Mouse (Mus musculus): ENCODE results near the gene Phlda3. TPM values are rescaled to one million over a fixed set of nuclear protein-coding genes. Genes with fewer than 3 reads are reported as not detected.

Phlda3 gene
- polyA plus RNA-seq (2011; ENCODE audit: insufficient read length, low read depth, missing spikeins) = 147 and 179 TPM in 2 replicates

- H3K4me3 ChIP-seq (ENCODE audit: insufficient read depth, low read length) = peak within 1 kb of the TSS; percentile 95
- no peak for TF ChIP-seq CTCF (IDR thresholded peaks at IDR 0.05; ENCODE audit: borderline replicate concordance, insufficient read depth, low read length)
- peak; percentile 98 for TF ChIP-seq POLR2A (IDR thresholded peaks at IDR 0.05; ENCODE audit: low read depth, low read length)
- H3K27ac ChIP-seq (ENCODE audit: insufficient read depth, low read length) = peak within 1 kb of the TSS; percentile 88
- peaks cover 9% of the 10 kb centered on the region for H3K4me1 ChIP-seq (ENCODE audit: control insufficient read depth, insufficient read depth, low read length)
These were observed at the start of gene Phlda3 for GRCm38 (mm10) chr1:135765645-135766591. Phlda3 (plus strand) TSS chr1:135766119.

DNA sequence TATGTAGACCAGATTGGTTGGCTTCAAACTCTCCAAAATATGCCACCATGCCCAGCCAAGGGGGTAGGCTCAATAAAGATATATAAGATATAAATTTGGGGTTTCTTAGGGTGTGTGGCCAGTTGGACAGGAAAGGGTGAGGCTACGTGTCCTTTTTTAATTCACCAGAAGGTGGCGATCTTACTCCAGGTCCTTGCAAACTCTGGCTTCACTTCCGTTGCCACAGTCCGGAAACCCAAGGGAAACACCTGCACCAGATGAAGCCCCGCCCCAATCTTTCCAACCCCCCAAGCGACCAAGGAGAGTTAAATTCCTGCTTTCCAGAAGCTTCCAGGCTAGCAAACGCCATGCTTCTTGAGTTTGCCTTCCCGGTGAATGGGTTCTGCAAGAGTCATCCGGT is 46.4 kb upstream of the Phlda3 start:
- TF ChIP-seq CTCF (IDR thresholded peaks at IDR 0.05; ENCODE audit: borderline replicate concordance, insufficient read depth, low read length) (peak; percentile 51; the same call in 1 of the 2 replicates), POLR2A (IDR thresholded peaks at IDR 0.05; ENCODE audit: low read depth, low read length) (no peak)
- Histone ChIP-seq H3K4me1 (ENCODE audit: control insufficient read depth, insufficient read depth, low read length) (no peaks in the 10 kb centered on the region; the same call in 1 of the 2 replicates), H3K27ac (ENCODE audit: insufficient read depth, low read length) (no peak overlapping the region), H3K4me3 (ENCODE audit: insufficient read depth, low read length) (no peak overlapping the region)

DNA sequence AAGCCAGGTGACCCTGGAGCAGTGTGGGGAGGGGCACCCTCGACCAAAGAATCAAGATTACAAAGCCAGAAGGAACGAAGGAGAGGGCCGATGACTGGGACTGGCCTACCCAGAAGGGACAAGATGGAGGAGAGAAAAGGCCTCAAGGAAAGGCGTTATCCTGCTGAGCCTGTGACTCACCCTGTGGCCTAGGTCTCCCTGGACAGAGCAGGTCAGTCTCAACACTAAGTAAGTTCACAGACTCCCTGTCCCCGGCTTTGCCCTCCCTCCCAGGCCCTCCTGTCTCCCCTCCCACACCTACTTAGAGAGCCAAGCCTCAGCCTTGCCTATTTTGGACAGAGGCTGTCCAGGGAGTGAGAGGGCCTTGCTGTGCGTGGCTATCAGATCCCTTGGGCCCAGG is 45.9 kb upstream of the Phlda3 start, which contains the start of gene Csrp1:
Gene Csrp1, plus strand, starts transcription at position 79 of the 400 bp plus-strand sequence.
- Histone ChIP-seq H3K27ac (ENCODE audit: insufficient read depth, low read length) (no peak within 1 kb of the TSS), H3K4me1 (ENCODE audit: control insufficient read depth, insufficient read depth, low read length) (no peaks in the 10 kb centered on the region; the same call in 1 of the 2 replicates), H3K4me3 (ENCODE audit: insufficient read depth, low read length) (no peak within 1 kb of the TSS)
- TF ChIP-seq CTCF (IDR thresholded peaks at IDR 0.05; ENCODE audit: borderline replicate concordance, insufficient read depth, low read length) (no peak), POLR2A (IDR thresholded peaks at IDR 0.05; ENCODE audit: low read depth, low read length) (no peak)

GRCm38 (mm10) chr1:135723016-135723415 is 42.9 kb upstream of the Phlda3 start:
- TF ChIP-seq CTCF (IDR thresholded peaks at IDR 0.05; ENCODE audit: borderline replicate concordance, insufficient read depth, low read length) (no peak), POLR2A (IDR thresholded peaks at IDR 0.05; ENCODE audit: low read depth, low read length) (no peak)
- H3K27ac ChIP-seq (ENCODE audit: insufficient read depth, low read length) = no peak overlapping the region
- H3K4me1 ChIP-seq (ENCODE audit: control insufficient read depth, insufficient read depth, low read length) = no peaks in the 10 kb centered on the region; the same call in 1 of the 2 replicates

GRCm38 (mm10) chr1:135724134-135724533 is 41.8 kb upstream of the Phlda3 start:
- TF ChIP-seq CTCF (IDR thresholded peaks at IDR 0.05; ENCODE audit: borderline replicate concordance, insufficient read depth, low read length) = no peak
- no peak for TF ChIP-seq POLR2A (IDR thresholded peaks at IDR 0.05; ENCODE audit: low read depth, low read length)
- H3K27ac ChIP-seq (ENCODE audit: insufficient read depth, low read length) = no peak overlapping the region

More at GRCm38 (mm10) chr1:135723016-135723415, 42.9 kb upstream of the Phlda3 start:
- H3K4me3 ChIP-seq (ENCODE audit: insufficient read depth, low read length) = no peak overlapping the region

GRCm38 (mm10) chr1:135725324-135725723 is 40.6 kb upstream of the Phlda3 start:
- TF ChIP-seq CTCF (IDR thresholded peaks at IDR 0.05; ENCODE audit: borderline replicate concordance, insufficient read depth, low read length) = no peak
- no peak for TF ChIP-seq POLR2A (IDR thresholded peaks at IDR 0.05; ENCODE audit: low read depth, low read length)
- H3K4me3 ChIP-seq (ENCODE audit: insufficient read depth, low read length) = no peak overlapping the region
- H3K4me1 ChIP-seq (ENCODE audit: control insufficient read depth, insufficient read depth, low read length) = no peaks in the 10 kb centered on the region; the same call in 1 of the 2 replicates
- no peak overlapping the region for H3K27ac ChIP-seq (ENCODE audit: insufficient read depth, low read length)

More at GRCm38 (mm10) chr1:135724134-135724533, 41.8 kb upstream of the Phlda3 start:
- Histone ChIP-seq H3K4me3 (ENCODE audit: insufficient read depth, low read length) (no peak overlapping the region), H3K4me1 (ENCODE audit: control insufficient read depth, insufficient read depth, low read length) (no peaks in the 10 kb centered on the region; the same call in 1 of the 2 replicates)

- no peak for TF ChIP-seq POLR2A (IDR thresholded peaks at IDR 0.05; ENCODE audit: low read depth, low read length)
- TF ChIP-seq CTCF (IDR thresholded peaks at IDR 0.05; ENCODE audit: borderline replicate concordance, insufficient read depth, low read length) = no peak
- Histone ChIP-seq H3K27ac (ENCODE audit: insufficient read depth, low read length) (no peak overlapping the region), H3K4me1 (ENCODE audit: control insufficient read depth, insufficient read depth, low read length) (no peaks in the 10 kb centered on the region; the same call in 1 of the 2 replicates), H3K4me3 (ENCODE audit: insufficient read depth, low read length) (no peak overlapping the region)
These were observed 40.0 kb upstream of the Phlda3 start for GRCm38 (mm10) chr1:135725936-135726335.

DNA sequence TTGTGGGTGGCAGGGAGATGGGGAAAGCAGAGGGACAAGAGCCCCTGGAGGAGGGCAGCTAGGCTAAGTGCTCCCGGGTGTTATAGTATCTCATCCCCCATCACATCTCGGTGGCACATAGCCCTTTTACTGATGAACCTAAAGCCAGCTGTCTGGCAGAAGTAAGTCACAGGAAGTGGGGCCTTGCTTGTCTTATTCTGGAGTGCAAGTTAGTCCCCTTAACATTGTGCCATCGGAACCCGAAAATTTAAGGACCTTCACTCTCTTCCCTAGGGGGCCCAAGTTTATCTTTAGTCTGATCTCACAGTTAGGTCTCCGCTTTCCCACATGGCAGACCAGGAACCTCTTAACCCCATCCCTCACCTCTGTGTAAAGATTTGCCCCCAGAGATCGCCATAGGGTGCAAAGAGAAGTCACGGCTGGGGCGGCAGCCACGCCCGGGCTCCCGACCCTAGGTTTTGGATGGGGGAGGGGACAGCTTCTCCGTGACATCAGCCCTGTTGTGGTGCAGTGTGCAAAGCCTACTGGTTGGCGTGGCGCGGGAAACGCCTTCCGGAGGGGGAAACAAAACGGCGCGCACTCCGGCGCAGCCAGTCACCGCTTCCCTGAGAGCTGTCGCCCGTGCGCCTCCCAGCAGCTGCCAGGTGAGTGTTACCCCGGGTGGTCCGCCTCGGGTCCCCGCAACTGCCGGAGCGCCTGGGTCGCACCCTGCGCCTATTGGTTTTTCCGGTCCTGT is 37.1 kb upstream of the Phlda3 start:
- peak overlapping the region; percentile 94 for H3K27ac ChIP-seq (ENCODE audit: insufficient read depth, low read length)
- no peak for TF ChIP-seq CTCF (IDR thresholded peaks at IDR 0.05; ENCODE audit: borderline replicate concordance, insufficient read depth, low read length)
- peak; percentile 91 for TF ChIP-seq POLR2A (IDR thresholded peaks at IDR 0.05; ENCODE audit: low read depth, low read length)
- peaks cover 18% of the 10 kb centered on the region for H3K4me1 ChIP-seq (ENCODE audit: control insufficient read depth, insufficient read depth, low read length)
- H3K4me3 ChIP-seq (ENCODE audit: insufficient read depth, low read length) = peak overlapping the region; percentile 74

- peak overlapping the region; percentile 74 for H3K4me3 ChIP-seq (ENCODE audit: insufficient read depth, low read length)
- H3K4me1 ChIP-seq (ENCODE audit: control insufficient read depth, insufficient read depth, low read length) = peaks cover 21% of the 10 kb centered on the region
- peak overlapping the region; percentile 94 for H3K27ac ChIP-seq (ENCODE audit: insufficient read depth, low read length)
- TF ChIP-seq POLR2A (IDR thresholded peaks at IDR 0.05; ENCODE audit: low read depth, low read length) (no peak; the same call in 1 of the 2 replicates), CTCF (IDR thresholded peaks at IDR 0.05; ENCODE audit: borderline replicate concordance, insufficient read depth, low read length) (no peak)
These were observed 36.6 kb upstream of the Phlda3 start for GRCm38 (mm10) chr1:135729367-135729713.
